ENCODE assay signal across 8 mouse cellular contexts in the genomic region with DNA sequence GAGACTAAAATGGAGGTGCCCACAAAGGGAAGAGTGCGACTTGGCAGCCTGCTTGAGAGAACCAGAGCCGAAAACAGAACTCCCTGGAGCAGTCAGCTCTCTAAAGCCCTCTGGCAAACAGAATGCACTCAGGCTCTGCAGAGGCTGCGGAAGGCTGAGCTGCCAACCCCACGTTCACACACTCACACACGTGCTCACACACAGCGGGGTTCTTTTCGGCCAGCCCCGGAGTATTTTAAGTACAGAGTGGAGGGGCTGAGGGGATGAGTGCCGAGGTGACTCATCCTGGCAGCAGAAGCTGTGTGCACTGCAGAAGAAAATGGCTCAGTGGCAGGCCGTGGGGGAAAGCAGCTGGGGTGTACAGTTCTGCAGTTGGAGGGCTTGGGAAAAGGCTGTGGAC. TPM values are rescaled to one million over a fixed set of nuclear protein-coding genes. Genes with fewer than 3 reads are reported as not detected.
A peak's percentile ranks its signal among the peaks of the same experiment; 100 is the strongest.
DNase-seq lines count a peak whose midpoint lies in the region; ATAC-seq and TF ChIP-seq lines count a peak whose summit lies in the region.

No protein-coding gene starts in this region.

- peak overlapping the region; percentile 58 for H3K9ac ChIP-seq in hindbrain, embryonic 13.5 days
- H3K9ac ChIP-seq in hindbrain, embryonic 12.5 days: no peak overlapping the region

- no peak for TF ChIP-seq CTCF in lung, adult 2 months (IDR thresholded peaks at IDR 0.05; ENCODE audit: insufficient read depth, low read length)

- 31% methylated on average over 10 of the region's 10 CpGs for WGBS in hindbrain, embryonic 13.5 days
- WGBS in hindbrain, embryonic 12.5 days: 28% methylated on average over 10 of the region's 10 CpGs
- 29% methylated on average over 10 of the region's 10 CpGs for WGBS in lung, adult 2 months

- no peak for ATAC-seq in hindbrain, embryonic 13.5 days (ENCODE audit: low FRiP score)
- no peak for ATAC-seq in hindbrain, embryonic 12.5 days (ENCODE audit: low FRiP score)

- TF ChIP-seq POLR2A in lung, adult 2 months (IDR thresholded peaks at IDR 0.05; ENCODE audit: borderline replicate concordance, extremely low read depth, low read depth, low read length): no peak

- H3K9me3 ChIP-seq in hindbrain, embryonic 13.5 days: no peaks in the 10 kb centered on the region
- no peaks in the 10 kb centered on the region for H3K9me3 ChIP-seq in hindbrain, embryonic 12.5 days (replicated peaks)

- peak overlapping the region; percentile 34 for H3K4me2 ChIP-seq in hindbrain, embryonic 13.5 days
- H3K4me2 ChIP-seq in hindbrain, embryonic 12.5 days (replicated peaks): no peak overlapping the region

- H3K27ac ChIP-seq in hindbrain, embryonic 13.5 days: no peak overlapping the region
- H3K27ac ChIP-seq in hindbrain, embryonic 12.5 days: no peak overlapping the region

- DNase-seq in cerebellum, adult 8-10 months: peak; percentile 77
- peak; percentile 73 to 86 for DNase-seq in heart, adult 18-20 months
- DNase-seq in kidney, adult 9 months: peak; percentile 74
- peak; percentile 34 for DNase-seq in lung, adult 2 months
- DNase-seq in skeletal muscle tissue, adult 2 months (ENCODE audit: low read depth, low spot score): peak; percentile 40
- DNase-seq in urinary bladder, postnatal 10 days (ENCODE audit: low spot score): no peak

- H3K36me3 ChIP-seq in hindbrain, embryonic 13.5 days: no peaks in the 10 kb centered on the region
- H3K36me3 ChIP-seq in hindbrain, embryonic 12.5 days: no peaks in the 10 kb centered on the region

- peaks cover 39% of the 10 kb centered on the region for H3K4me1 ChIP-seq in hindbrain, embryonic 13.5 days (replicated peaks)
- H3K4me1 ChIP-seq in hindbrain, embryonic 12.5 days: peaks cover 16% of the 10 kb centered on the region
- H3K4me1 ChIP-seq in lung, adult 2 months (ENCODE audit: control insufficient read depth, insufficient read depth, low read length): no peaks in the 10 kb centered on the region; the same call in 1 of the 2 replicates

- peaks cover 7% of the 10 kb centered on the region; the same call in 1 of the 2 replicates for H3K27me3 ChIP-seq in hindbrain, embryonic 13.5 days
- peaks cover 14% of the 10 kb centered on the region for H3K27me3 ChIP-seq in hindbrain, embryonic 12.5 days

- H3K4me3 ChIP-seq in hindbrain, embryonic 13.5 days: 0 out of 2 replicates have a peak overlapping the region, but pooled peaks have one; percentile 9
- no peak overlapping the region for H3K4me3 ChIP-seq in hindbrain, embryonic 12.5 days
- H3K4me3 ChIP-seq in lung, adult 2 months (replicated peaks; ENCODE audit: extremely low read depth, low read depth, low read length): no peak overlapping the region

RNA-seq across cellular contexts. Expression of a gene that starts 3.6 kb away (rescaled TPM):
- polyA plus RNA-seq in hindbrain, embryonic 13.5 days (2015; fragmentation: Nextera tagmentation; extraction: Ambion mirVana): 129 and 131 TPM in 2 replicates
- 57.6 and 61.7 TPM in 2 replicates for polyA plus RNA-seq in hindbrain, embryonic 12.5 days (2016; fragmentation: Nextera tagmentation; extraction: Ambion mirVana)
- total RNA-seq in heart, adult 18-20 months (2021): 100 to 1,000 TPM; 312 to 314 TPM
- polyA plus RNA-seq in lung, adult 2 months (2012; rRNA removed): 121 and 173 TPM in 2 replicates
